Mouse (Mus musculus): ENCODE measurements around the gene Abl1. TPM values are rescaled to one million over a fixed set of nuclear protein-coding genes. Genes with fewer than 3 reads are reported as not detected.
"Not testable (repeated sequence)": the region's sequence is repeated elsewhere in the genome, so short reads cannot be mapped to it uniquely, and the experiment has no call there.

The Abl1 gene
- polyA plus RNA-seq, 1 experiment from 2014 or later: 19.7 TPM

GRCm38 (mm10) chr2:31662939-31663803, 25.0 kb upstream of the Abl1 start:
- H3K9ac ChIP-seq: no peak overlapping the region
- H3K9me3 ChIP-seq: peaks cover 4% of the 10 kb centered on the region
- no peaks in the 10 kb centered on the region for H3K36me3 ChIP-seq
- no peak overlapping the region for H3K27ac ChIP-seq
- ATAC-seq (ENCODE audit: low FRiP score): no peak
- H3K4me1 ChIP-seq (replicated peaks): no peaks in the 10 kb centered on the region
- peaks cover 98% of the 10 kb centered on the region for H3K27me3 ChIP-seq
- no peak overlapping the region for H3K4me2 ChIP-seq
- no peak overlapping the region for H3K4me3 ChIP-seq
- WGBS: 76% methylated on average over 8 of the region's 8 CpGs

DNA sequence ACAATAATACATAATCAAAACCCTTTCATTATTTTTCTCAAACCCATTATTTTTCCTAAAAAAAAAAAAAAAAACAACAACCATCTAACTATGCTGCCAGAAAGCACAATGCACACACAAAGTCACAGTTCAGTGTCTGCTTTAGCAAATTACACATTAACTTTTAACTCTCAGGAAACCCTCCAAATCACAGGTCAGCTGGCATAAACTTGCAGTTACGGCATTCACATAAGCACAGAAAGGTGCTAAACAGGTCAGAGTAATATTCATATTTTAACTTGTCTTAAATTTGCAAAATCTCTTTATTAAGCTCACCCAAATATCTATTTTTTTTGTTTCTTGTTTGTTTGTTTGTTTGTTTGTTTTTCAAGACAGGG, 24.4 kb upstream of the Abl1 start:
- ATAC-seq (ENCODE audit: low FRiP score): no peak
- Histone ChIP-seq H3K4me3 (no peak overlapping the region), H3K4me2 (no peak overlapping the region), H3K36me3 (no peaks in the 10 kb centered on the region), H3K4me1 (replicated peaks) (no peaks in the 10 kb centered on the region), H3K9ac (no peak overlapping the region), H3K9me3 (peaks cover 4% of the 10 kb centered on the region), H3K27me3 (peaks cover 92% of the 10 kb centered on the region), H3K27ac (no peak overlapping the region)
- WGBS: 97% methylated on average over 1 of the region's 1 CpGs

- no peak for ATAC-seq (ENCODE audit: low FRiP score)
- WGBS: 22% methylated on average over 4 of the region's 4 CpGs
- no peak overlapping the region for H3K4me2 ChIP-seq
- no peak overlapping the region for H3K4me3 ChIP-seq
- H3K27me3 ChIP-seq: peaks cover 63% of the 10 kb centered on the region
- no peak overlapping the region; the same call in 1 of the 2 replicates for H3K9ac ChIP-seq
- 0 out of 2 replicates have a peak, but pooled peaks cover under 1% of the 10 kb centered on the region for H3K36me3 ChIP-seq
- H3K9me3 ChIP-seq: no peaks in the 10 kb centered on the region
- peaks cover 14% of the 10 kb centered on the region for H3K4me1 ChIP-seq (replicated peaks)
- no peak overlapping the region for H3K27ac ChIP-seq
Observed at GRCm38 (mm10) chr2:31667332-31667731, 20.8 kb upstream of the Abl1 start.

DNA sequence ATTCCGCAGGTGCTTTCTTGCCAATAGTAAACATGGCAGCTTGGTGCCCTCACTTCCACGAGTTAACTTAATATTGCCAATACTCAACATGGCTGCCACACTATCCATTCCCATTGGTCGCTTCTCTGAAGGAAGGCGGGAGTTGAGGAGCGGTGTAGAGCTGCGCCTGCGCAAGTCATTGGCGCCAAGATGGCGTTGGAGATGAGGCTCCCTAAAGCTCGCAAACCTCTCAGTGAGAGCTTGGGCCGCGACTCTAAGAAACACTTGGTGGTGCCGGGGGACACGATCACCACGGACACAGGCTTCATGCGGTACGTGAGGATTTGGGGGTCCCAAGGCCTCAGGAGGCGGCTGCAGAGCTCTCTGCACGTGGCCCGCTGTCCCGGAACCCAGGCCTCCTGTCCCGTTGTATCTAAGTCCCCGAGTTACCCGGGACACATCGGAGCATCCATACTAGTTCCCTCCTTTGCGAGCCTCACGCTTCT, 17.6 kb upstream of the Abl1 start, which contains the start of gene Exosc2:
TSS of gene Exosc2 (plus strand) at position 165 of the 485 bp plus-strand sequence.
- Histone ChIP-seq H3K4me2 (peak within 1 kb of the TSS; percentile 84), H3K27me3 (peaks cover 32% of the 10 kb centered on the region), H3K9ac (peak within 1 kb of the TSS; percentile 83), H3K4me3 (peak within 1 kb of the TSS; percentile 77), H3K4me1 (replicated peaks) (peaks cover 25% of the 10 kb centered on the region), H3K27ac (peak within 1 kb of the TSS; percentile 48; the same call in 1 of the 2 replicates), H3K9me3 (no peaks in the 10 kb centered on the region), H3K36me3 (peaks cover 28% of the 10 kb centered on the region)
- WGBS: under 1% methylated on average over 27 of the region's 27 CpGs
- peak; percentile 95 for ATAC-seq (ENCODE audit: low FRiP score)

DNA sequence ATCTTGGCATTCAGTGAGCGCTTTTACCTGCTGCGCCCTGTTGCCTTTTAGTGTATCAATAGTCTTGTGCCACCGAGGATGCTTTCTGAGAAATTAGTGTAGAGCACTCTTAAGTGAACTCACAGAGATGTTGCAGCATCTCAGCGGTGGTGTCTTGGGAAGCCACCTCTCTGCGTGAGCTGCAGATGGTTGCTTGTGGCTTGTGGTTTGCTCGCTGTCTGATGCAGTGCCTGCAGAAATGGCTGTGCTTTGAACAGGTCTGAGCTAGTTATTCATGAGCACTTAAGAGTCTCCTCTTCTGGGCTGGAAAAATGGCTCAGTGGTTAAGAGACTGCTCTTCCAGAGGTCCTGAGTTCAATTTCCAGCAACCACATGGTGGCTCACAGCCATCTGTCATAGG, 9.5 kb upstream of the Abl1 start:
- no peak for ATAC-seq (ENCODE audit: low FRiP score)
- 92% methylated on average over 6 of the region's 6 CpGs for WGBS
- H3K27ac ChIP-seq: no peak overlapping the region
- H3K36me3 ChIP-seq: peaks cover 70% of the 10 kb centered on the region
- no peak overlapping the region for H3K9ac ChIP-seq
- no peak overlapping the region for H3K4me3 ChIP-seq
- H3K9me3 ChIP-seq: no peaks in the 10 kb centered on the region
- H3K4me1 ChIP-seq (replicated peaks): no peaks in the 10 kb centered on the region
- no peak overlapping the region for H3K4me2 ChIP-seq
- H3K27me3 ChIP-seq: no peaks in the 10 kb centered on the region

GRCm38 (mm10) chr2:31681051-31681707, 7.0 kb upstream of the Abl1 start:
- H3K4me2 ChIP-seq; H3K4me3 ChIP-seq; H3K9ac ChIP-seq; H3K27me3 ChIP-seq; H3K4me1 ChIP-seq (replicated peaks); H3K27ac ChIP-seq; H3K9me3 ChIP-seq; ATAC-seq (ENCODE audit: low FRiP score): not testable (repeated sequence)
- 91% methylated on average over 15 of the region's 15 CpGs for WGBS
- H3K36me3 ChIP-seq: peaks cover 45% of the 10 kb centered on the region

DNA sequence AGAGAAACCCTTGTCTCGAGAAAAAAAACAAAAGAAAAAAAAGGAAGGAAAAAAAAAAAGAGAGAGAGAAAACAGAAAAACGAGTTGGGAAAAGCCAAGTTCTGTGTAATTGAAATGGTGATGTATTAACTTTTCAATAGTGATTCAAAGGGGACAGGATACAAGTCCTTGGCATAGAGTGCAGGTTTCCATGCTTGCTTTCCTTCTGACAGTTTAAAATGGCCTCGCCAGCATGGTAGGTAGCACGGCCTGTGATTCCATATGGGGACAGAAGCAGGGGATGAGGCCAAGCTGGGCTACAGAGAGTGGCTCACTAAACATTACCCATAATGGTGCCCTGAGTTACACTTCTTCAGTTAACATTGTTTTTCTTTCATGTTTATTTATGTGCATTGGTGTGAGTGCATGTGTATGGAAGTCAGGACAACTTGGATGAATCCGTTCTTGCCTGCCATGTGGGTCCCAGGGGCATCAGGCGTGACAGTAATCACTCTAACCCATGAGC, 6.4 kb upstream of the Abl1 start:
- H3K4me2 ChIP-seq: no peak overlapping the region
- no peak overlapping the region for H3K4me3 ChIP-seq
- H3K4me1 ChIP-seq (replicated peaks): no peaks in the 10 kb centered on the region
- ATAC-seq (ENCODE audit: low FRiP score): no peak
- WGBS: 86% methylated on average over 6 of the region's 6 CpGs
- H3K27me3 ChIP-seq: no peaks in the 10 kb centered on the region
- H3K9me3 ChIP-seq: no peaks in the 10 kb centered on the region
- no peak overlapping the region for H3K27ac ChIP-seq
- peaks cover 39% of the 10 kb centered on the region for H3K36me3 ChIP-seq
- no peak overlapping the region for H3K9ac ChIP-seq

- peaks cover 4% of the 10 kb centered on the region; the same call in 1 of the 2 replicates for H3K4me1 ChIP-seq (replicated peaks)
- no peak for ATAC-seq (ENCODE audit: low FRiP score)
- H3K4me3 ChIP-seq: no peak overlapping the region
- H3K9ac ChIP-seq: no peak overlapping the region
- no peak overlapping the region for H3K27ac ChIP-seq
- WGBS: 39% methylated on average over 2 of the region's 2 CpGs
- no peaks in the 10 kb centered on the region for H3K27me3 ChIP-seq
- H3K36me3 ChIP-seq: peaks cover 21% of the 10 kb centered on the region
- H3K4me2 ChIP-seq: no peak overlapping the region
- no peaks in the 10 kb centered on the region for H3K9me3 ChIP-seq
Observed at GRCm38 (mm10) chr2:31683666-31684065, 4.5 kb upstream of the Abl1 start.

- no peaks in the 10 kb centered on the region for H3K27me3 ChIP-seq
- H3K27ac ChIP-seq: peak overlapping the region; percentile 96
- peak overlapping the region; percentile 84 for H3K4me2 ChIP-seq
- peak overlapping the region; percentile 93 for H3K9ac ChIP-seq
- no peak for ATAC-seq (ENCODE audit: low FRiP score)
- peak overlapping the region; percentile 89 for H3K4me3 ChIP-seq
- no peaks in the 10 kb centered on the region for H3K9me3 ChIP-seq
- H3K36me3 ChIP-seq: no peaks in the 10 kb centered on the region
- peaks cover 48% of the 10 kb centered on the region for H3K4me1 ChIP-seq (replicated peaks)
- WGBS: under 1% methylated on average over 12 of the region's 12 CpGs
Observed at GRCm38 (mm10) chr2:31689045-31689444, 869 bp downstream of the Abl1 start.

DNA sequence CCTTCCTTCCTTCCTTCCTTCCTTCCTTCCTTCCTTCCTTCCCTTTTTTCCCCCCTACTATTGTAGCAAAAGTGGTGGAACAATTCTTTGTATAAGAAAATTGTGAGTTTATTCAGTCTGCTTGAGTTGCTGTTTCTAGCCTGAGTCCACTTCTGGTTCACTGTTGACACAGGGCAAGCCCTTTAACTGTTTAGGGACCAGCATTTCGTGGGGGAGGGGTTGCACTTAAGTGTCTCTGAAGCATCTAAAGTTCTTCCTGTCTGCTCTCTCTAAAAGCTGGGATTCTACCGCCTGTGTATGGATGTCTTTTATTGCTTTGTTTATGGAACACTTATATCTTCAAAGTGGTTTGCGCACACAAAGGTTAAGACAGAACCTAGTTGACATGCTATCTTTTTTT, 1.9 kb downstream of the Abl1 start:
- no peak for ATAC-seq (ENCODE audit: low FRiP score)
- no peaks in the 10 kb centered on the region for H3K9me3 ChIP-seq
- peaks cover 48% of the 10 kb centered on the region for H3K4me1 ChIP-seq (replicated peaks)
- H3K27me3 ChIP-seq: no peaks in the 10 kb centered on the region
- no peak overlapping the region for H3K27ac ChIP-seq
- no peaks in the 10 kb centered on the region for H3K36me3 ChIP-seq
- H3K4me2 ChIP-seq: peak overlapping the region; percentile 84
- peak overlapping the region; percentile 89 for H3K4me3 ChIP-seq
- peak overlapping the region; percentile 93; the same call in 1 of the 2 replicates for H3K9ac ChIP-seq
- WGBS: 55% methylated on average over 3 of the region's 3 CpGs

GRCm38 (mm10) chr2:31698209-31698608, 10.0 kb downstream of the Abl1 start:
- Histone ChIP-seq H3K9me3 (no peaks in the 10 kb centered on the region), H3K4me3 (no peak overlapping the region), H3K27me3 (no peaks in the 10 kb centered on the region), H3K4me1 (replicated peaks) (peaks cover 9% of the 10 kb centered on the region; the same call in 1 of the 2 replicates), H3K4me2 (no peak overlapping the region), H3K36me3 (peaks cover 18% of the 10 kb centered on the region), H3K9ac (no peak overlapping the region), H3K27ac (no peak overlapping the region)
- ATAC-seq (ENCODE audit: low FRiP score): no peak

Data from hindbrain, embryonic 13.5 days (tissue).